Mouse (Mus musculus) heart, embryonic 10.5 days (tissue): ENCODE data around the gene Wscd2. TPM values are rescaled to one million over a fixed set of nuclear protein-coding genes. Genes with fewer than 3 reads are reported as not detected.

Experiments used
- DNase-seq: peaks from one replicate; pipeline ENCODE4 v3.0.0-alpha.2; 2017; ENCODE audit warnings: low spot score
- H3K27ac ChIP-seq: fragments of 300-500 bp; sonication (generic); 2 replicates; pipeline ENCODE4 v1.5.1; 2016; ENCODE audit warnings: mild to moderate bottlenecking
- H3K27me3 ChIP-seq: fragments of 300-500 bp; sonication (generic); 2 replicates; pipeline ENCODE4 v1.6.1; 2016; ENCODE audit warnings: mild to moderate bottlenecking; ENCODE audit not compliant: poor library complexity, insufficient read depth, severe bottlenecking
- H3K36me3 ChIP-seq: fragments of 300-500 bp; sonication (generic); 2 replicates; pipeline ENCODE4 v1.6.1; 2016; ENCODE audit warnings: mild to moderate bottlenecking, moderate library complexity
- H3K4me1 ChIP-seq: fragments of 300-500 bp; sonication (generic); 2 replicates; pipeline ENCODE4 v1.6.1; 2016; ENCODE audit warnings: mild to moderate bottlenecking
- H3K4me3 ChIP-seq: fragments of 300-500 bp; sonication (generic); 2 replicates; pipeline ENCODE4 v1.5.1; 2016; ENCODE audit warnings: mild to moderate bottlenecking, moderate library complexity
- H3K9me3 ChIP-seq: fragments of 300-500 bp; sonication (generic); 2 replicates; pipeline ENCODE4 v1.6.1; 2016; ENCODE audit warnings: mild to moderate bottlenecking, moderate library complexity
- WGBS: fragments of 180-500 bp; shearing (Covaris S2); methylation state at CpG from one replicate; pipeline ENCODE4 v1.1.7; 2016; 5-methylcytosine and 5-hydroxymethylcytosine counted together
- polyA plus RNA-seq: library from polyadenylated mRNA; unstranded; fragments of >200 nt; fragmentation: Nextera tagmentation; extraction: Ambion mirVana; gene quantifications from 2 replicates; pipeline ENCODE4 v1.2.1, GENCODE M21; 2016

The Wscd2 gene
- polyA plus RNA-seq, 1 experiment from 2014 or later, result 2.5 TPM

DNA sequence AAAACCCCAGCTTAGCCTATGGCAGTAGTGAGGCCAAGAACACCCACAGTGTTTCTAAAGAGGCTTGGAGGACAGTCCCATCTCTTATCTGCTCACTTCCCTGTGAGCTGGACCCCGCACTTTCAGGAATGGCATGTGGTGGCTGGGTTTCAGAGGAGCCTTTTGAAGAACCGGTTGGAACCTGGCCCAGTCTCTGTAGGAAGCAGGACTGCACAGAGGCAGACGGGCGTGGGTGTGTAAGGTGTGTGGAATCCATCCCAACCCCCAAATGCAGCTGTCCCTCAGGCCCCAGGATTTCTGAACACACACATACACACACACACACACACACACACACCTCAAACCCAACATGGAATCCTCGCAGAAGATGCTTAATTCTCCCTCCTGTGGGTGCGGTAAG lies 23.9 kb downstream of the Wscd2 start:
- no peak overlapping the region for H3K4me3 ChIP-seq
- peak; percentile 70 for DNase-seq
- H3K9me3 ChIP-seq, result no peaks in the 10 kb centered on the region
- WGBS, result 54% methylated on average over 6 of the region's 6 CpGs
- H3K36me3 ChIP-seq, result no peaks in the 10 kb centered on the region
- H3K27ac ChIP-seq, result no peak overlapping the region
- peaks cover 16% of the 10 kb centered on the region; the same call in 1 of the 2 replicates for H3K27me3 ChIP-seq
- H3K4me1 ChIP-seq, result peaks cover 57% of the 10 kb centered on the region

DNA sequence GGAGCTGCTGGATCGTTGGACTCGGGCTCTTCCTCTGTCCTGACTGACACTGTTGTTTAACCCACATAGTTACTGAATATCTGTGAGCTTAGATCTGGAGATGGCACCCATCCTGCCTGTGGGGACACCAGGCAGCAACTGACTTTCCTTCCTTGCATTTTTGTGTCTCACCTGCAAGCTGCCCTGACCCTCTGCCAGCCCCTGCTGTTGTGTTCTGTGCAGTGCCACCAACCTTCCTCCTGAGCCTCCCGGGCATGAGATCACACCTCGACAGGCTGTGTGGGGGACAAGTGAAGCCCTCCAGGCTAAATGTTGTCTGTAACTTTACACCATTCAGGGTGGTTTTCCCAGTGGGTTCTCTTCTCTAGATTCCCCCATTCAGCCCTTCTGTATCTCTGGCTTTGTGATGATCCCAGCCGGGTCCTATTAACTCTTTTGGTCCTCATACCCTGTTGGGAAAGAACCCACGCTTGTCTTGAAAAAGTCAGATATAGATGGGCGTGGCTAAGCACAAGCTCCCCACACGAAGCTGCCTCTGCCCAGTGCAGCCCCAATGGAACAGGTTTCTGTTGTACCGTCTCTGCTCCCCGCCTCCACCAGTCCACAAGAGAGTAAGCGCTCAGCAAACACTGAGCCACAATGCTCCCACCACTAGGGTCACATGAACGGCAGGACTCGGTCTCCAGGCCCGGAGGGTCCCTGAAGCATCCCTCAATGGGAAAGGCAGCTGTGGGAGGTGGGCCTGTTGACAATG lies 26.2 kb downstream of the Wscd2 start:
- H3K36me3 ChIP-seq, result no peaks in the 10 kb centered on the region
- DNase-seq, result peak; percentile 69
- 42% methylated on average over 14 of the region's 14 CpGs for WGBS
- H3K27ac ChIP-seq, result peak overlapping the region; percentile 16; the same call in 1 of the 2 replicates
- no peak overlapping the region for H3K4me3 ChIP-seq
- H3K9me3 ChIP-seq, result no peaks in the 10 kb centered on the region
- H3K4me1 ChIP-seq, result peaks cover 41% of the 10 kb centered on the region
- peaks cover 16% of the 10 kb centered on the region; the same call in 1 of the 2 replicates for H3K27me3 ChIP-seq

DNA sequence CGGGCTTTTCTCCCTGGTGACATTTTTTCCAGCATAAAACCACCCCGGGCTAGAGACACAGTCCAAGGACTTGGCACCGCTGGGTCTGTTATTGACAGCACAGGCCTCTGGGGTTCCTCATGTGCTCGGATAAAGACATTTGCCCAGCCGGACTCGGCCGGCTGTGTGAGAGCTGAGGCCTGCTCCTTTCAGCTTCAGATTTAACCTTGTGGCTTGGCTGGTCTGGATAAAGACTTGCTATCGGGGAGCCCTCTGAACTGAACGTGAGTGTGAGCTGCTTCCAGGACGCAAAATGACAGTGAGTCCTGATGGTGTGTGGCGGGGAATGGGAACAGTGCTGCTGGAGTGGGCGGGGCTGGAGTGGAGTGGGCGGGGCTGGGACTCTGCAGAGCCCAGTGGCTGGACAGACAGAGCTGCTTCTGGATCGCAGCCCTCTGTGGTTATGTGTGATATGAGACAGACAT lies 26.8 kb downstream of the Wscd2 start:
- 25% methylated on average over 14 of the region's 14 CpGs for WGBS
- Histone ChIP-seq H3K4me3 (no peak overlapping the region), H3K36me3 (no peaks in the 10 kb centered on the region), H3K9me3 (no peaks in the 10 kb centered on the region), H3K27ac (no peak overlapping the region; the same call in 1 of the 2 replicates), H3K27me3 (peaks cover 12% of the 10 kb centered on the region; the same call in 1 of the 2 replicates), H3K4me1 (peaks cover 40% of the 10 kb centered on the region)
- DNase-seq, result peak; percentile 73

DNA sequence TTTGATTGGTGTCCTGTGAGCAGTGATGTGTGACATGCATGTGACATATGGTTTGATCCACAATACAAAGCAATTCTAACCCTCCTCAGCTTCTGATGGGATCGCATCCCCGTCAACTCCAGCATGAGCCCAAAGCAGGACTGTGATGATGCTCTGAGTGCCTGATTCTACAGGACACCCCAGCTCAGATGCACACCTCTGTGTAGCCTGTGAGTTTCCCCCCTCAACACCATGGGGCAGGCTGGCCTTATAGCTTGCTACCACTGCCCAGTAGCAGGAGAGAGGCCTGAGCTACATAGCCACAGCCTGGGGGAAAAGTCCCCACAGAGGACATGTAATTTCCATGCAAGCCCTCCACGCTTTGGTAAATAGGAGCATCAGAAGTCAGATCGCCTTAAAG lies 27.3 kb downstream of the Wscd2 start:
- no peak for DNase-seq
- H3K27me3 ChIP-seq, result peaks cover 9% of the 10 kb centered on the region; the same call in 1 of the 2 replicates
- peaks cover 38% of the 10 kb centered on the region for H3K4me1 ChIP-seq
- WGBS, result 78% methylated on average over 4 of the region's 4 CpGs
- no peaks in the 10 kb centered on the region for H3K36me3 ChIP-seq
- H3K4me3 ChIP-seq, result no peak overlapping the region
- no peak overlapping the region for H3K27ac ChIP-seq
- no peaks in the 10 kb centered on the region for H3K9me3 ChIP-seq

DNA sequence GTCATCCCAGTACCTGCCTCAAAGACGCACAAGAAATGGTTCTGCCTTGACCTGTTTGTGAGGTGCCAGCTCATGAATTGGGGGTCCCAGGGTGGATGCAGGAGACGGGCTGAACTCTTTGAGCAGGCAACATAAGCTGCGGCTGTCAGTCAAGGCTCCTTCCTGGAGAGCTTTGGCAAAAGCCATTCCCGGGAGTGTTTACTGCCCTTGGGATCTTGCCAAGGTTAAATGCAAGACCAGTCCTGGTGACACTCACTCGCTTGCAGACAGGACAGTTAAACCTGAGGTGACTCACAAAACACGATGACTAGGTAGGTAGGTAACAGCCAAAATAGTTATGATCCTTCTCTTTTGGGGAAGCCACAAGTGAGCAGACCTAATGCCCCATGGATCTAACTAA lies 30.9 kb downstream of the Wscd2 start:
- Histone ChIP-seq H3K27ac (no peak overlapping the region; the same call in 1 of the 2 replicates), H3K4me3 (no peak overlapping the region), H3K27me3 (peaks cover 2% of the 10 kb centered on the region; the same call in 1 of the 2 replicates), H3K9me3 (no peaks in the 10 kb centered on the region), H3K36me3 (no peaks in the 10 kb centered on the region), H3K4me1 (peaks cover 24% of the 10 kb centered on the region)
- 52% methylated on average over 6 of the region's 6 CpGs for WGBS
- DNase-seq, result no peak

DNA sequence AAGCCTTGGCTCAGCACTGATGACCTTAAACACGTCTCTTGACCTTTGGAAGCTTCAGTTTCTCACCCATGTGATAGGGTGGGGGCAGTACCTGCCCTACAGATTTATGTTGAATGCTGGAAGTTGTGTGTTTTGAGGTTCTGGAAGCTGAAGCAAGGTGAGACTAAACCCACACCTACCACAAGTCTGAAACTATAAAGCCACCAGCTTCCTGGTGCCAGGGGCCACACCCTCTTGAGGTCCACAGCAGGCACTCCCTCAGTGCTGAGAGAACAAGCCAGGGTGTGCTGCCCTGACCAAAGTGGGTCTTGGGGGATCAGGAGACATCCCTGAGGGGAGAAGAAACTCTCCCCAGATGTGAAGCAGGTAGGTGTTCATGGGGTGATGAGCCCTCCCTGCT lies 48.7 kb downstream of the Wscd2 start:
- no peak for DNase-seq
- WGBS, result 70% methylated on average over 1 of the region's 1 CpGs
- Histone ChIP-seq H3K27ac (no peak overlapping the region), H3K9me3 (no peaks in the 10 kb centered on the region), H3K4me3 (no peak overlapping the region), H3K4me1 (peaks cover 21% of the 10 kb centered on the region; the same call in 1 of the 2 replicates), H3K27me3 (peaks cover 39% of the 10 kb centered on the region), H3K36me3 (no peaks in the 10 kb centered on the region)

DNA sequence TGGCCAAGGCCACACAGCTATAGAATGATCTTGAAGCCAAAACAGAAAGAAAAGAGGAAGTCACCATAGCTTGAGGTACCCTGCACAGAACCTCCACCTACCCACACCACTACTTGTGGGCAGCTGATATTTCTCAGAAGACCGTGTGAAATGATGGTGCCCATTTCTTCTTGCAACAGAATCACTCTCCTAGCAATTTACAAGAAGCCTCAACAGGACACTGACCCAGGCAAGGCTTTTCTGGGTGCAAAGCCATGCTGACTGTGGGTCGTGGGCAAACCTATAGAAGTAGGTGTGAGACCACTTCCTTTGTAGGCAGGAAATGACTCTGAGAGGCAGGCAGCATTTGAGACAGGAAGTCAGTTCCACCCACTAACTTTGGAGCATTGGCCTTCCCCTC lies 49.3 kb downstream of the Wscd2 start:
- peaks cover 21% of the 10 kb centered on the region; the same call in 1 of the 2 replicates for H3K4me1 ChIP-seq
- WGBS, result 65% methylated on average over 2 of the region's 2 CpGs
- H3K36me3 ChIP-seq, result no peaks in the 10 kb centered on the region
- H3K27me3 ChIP-seq, result peaks cover 44% of the 10 kb centered on the region
- H3K4me3 ChIP-seq, result no peak overlapping the region
- no peaks in the 10 kb centered on the region for H3K9me3 ChIP-seq
- no peak overlapping the region for H3K27ac ChIP-seq
- no peak for DNase-seq

DNA sequence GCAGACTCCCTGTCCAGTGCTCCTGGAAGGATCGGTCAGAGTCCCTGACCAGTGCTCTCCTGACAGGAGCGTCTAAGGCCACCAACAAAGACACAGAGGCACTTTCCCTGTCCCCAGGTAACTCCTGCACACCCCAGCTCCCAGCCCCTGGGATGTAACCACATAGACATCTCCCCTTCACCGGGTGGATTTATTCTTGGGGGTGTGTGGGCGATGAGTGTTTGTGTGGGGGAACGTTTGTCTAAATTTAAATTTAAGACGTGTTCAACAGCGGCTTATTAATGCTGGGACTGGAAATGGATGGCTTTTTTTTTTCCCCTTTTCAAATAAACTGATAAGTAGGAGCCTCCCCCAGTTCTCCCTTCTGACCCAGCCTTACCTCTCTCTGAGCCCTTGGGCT lies 49.7 kb downstream of the Wscd2 start:
- Histone ChIP-seq H3K27ac (no peak overlapping the region), H3K27me3 (peaks cover 48% of the 10 kb centered on the region)
- 79% methylated on average over 7 of the region's 7 CpGs for WGBS

DNA sequence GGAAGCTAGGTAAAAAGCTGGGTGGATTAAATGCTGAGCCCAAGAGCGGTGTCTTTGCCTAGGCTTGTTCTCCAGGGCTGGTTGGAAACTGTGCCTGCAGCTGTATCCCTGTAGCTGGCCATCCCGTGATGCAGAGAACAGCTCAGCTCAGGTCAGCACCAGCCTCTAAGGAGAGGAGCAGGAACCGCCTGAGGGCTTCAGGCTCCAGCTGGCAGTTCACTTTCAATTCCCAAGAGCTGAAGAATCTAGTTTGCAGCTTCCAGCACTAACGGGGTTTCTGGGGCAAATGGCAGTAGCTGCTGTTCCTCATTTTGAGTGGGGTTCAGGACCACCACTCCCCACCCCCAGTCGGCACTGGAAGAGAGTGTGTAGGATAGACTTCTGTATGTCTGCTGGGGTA lies 51.1 kb downstream of the Wscd2 start:
- Histone ChIP-seq H3K36me3 (no peaks in the 10 kb centered on the region), H3K27ac (no peak overlapping the region), H3K4me1 (peaks cover 21% of the 10 kb centered on the region; the same call in 1 of the 2 replicates), H3K4me3 (no peak overlapping the region), H3K27me3 (peaks cover 46% of the 10 kb centered on the region), H3K9me3 (no peaks in the 10 kb centered on the region)
- DNase-seq, result no peak
- WGBS, result 56% methylated on average over 5 of the region's 5 CpGs

More for the DNA sequence above, 49.7 kb downstream of the Wscd2 start:
- no peak for DNase-seq
- Histone ChIP-seq H3K4me1 (peaks cover 21% of the 10 kb centered on the region; the same call in 1 of the 2 replicates), H3K9me3 (no peaks in the 10 kb centered on the region), H3K4me3 (no peak overlapping the region), H3K36me3 (no peaks in the 10 kb centered on the region)

DNA sequence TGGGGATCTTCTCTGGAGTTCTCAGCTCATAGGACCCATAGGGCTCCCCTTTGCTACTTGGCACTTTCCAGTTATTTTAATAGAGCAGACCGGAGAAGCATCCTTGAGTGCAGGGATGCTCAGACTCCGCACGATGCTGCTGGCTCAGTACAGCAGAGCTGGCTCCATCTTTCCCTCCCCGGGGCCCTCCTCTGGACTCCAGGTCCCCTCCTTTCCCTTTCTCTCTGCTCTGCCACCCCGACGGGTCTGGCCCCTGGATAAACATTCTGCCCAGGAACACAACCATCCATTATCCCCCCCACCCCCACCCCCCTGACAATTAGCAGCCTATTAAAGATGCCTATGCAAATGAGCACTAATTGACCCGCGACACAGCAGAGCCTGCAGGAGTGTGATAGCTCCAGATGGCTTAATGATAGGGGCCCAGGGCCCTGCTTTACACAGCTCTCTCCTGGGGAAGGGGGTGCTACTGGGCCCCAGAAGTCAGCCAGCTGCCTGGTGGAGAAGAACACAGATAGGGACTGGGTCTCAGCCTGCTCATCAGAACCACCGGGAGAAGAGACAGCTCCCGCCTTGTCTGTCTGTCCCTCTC lies 52.8 kb downstream of the Wscd2 start:
- H3K9me3 ChIP-seq, result no peaks in the 10 kb centered on the region
- no peaks in the 10 kb centered on the region for H3K36me3 ChIP-seq
- no peak for DNase-seq
- peaks cover 29% of the 10 kb centered on the region for H3K27me3 ChIP-seq
- WGBS, result 25% methylated on average over 10 of the region's 10 CpGs
- peaks cover 12% of the 10 kb centered on the region; the same call in 1 of the 2 replicates for H3K4me1 ChIP-seq
- no peak overlapping the region for H3K4me3 ChIP-seq
- no peak overlapping the region for H3K27ac ChIP-seq

DNA sequence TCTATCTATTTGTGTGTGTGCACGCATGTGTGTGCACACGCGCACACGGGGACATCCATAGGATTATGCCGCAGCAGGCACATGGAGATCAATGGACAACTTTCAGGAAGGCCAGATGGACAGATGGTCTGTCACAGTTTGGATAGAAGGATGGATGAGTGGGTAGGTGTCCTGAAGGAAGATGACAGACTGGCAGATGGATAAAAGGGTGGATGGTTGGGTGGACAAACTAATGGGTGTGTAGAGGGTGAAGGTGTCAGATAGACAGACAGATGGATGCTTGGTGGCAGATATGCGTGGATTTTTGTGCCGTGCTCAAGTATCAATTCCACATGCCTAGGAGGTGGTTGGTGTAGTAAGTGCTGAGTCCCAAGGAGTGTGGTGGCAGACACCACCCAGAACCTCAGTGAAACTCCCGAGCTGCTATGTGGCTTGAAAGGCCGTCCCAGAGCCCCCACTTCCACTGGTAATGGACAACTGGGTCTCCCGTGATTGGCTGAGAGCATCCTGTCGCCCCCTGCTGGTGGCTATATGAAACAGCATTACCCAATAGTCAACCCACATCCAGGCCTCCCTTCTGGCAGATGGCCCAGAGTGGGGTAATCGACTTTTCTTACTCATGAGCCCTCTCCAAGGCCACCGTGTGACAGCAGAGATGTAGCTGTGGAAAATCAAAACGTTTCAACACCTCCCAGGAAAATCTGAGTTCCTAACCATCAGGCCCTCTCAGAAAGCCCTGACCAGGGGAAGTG lies 58.0 kb downstream of the Wscd2 start:
- Histone ChIP-seq H3K36me3 (no peaks in the 10 kb centered on the region), H3K9me3 (no peaks in the 10 kb centered on the region), H3K4me1 (peaks cover 9% of the 10 kb centered on the region; the same call in 1 of the 2 replicates), H3K27me3 (peaks cover 55% of the 10 kb centered on the region), H3K4me3 (no peak overlapping the region), H3K27ac (no peak overlapping the region)
- 55% methylated on average over 14 of the region's 14 CpGs for WGBS
- DNase-seq, result no peak

DNA sequence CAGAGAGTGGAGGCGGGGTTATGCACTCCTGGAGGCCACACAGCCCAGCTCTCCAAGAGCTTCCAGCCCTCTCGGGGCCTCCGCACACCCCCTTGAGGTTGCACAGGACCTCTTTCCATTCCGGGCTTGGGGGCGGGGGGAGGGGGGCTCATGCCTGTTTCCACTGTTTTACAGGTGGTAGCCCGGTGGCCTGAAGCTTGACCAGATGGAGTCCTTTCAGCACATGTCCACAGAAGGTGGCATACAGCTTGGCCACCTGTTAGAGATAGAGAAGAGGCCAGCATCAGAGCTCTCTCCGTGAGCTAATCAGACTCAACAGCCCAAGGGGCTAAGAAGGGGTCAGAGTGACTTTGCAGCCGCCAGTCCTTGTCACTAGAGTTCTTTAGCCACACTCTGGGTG lies 60.1 kb downstream of the Wscd2 start:
- Histone ChIP-seq H3K9me3 (no peaks in the 10 kb centered on the region), H3K27me3 (peaks cover 51% of the 10 kb centered on the region), H3K27ac (no peak overlapping the region), H3K36me3 (no peaks in the 10 kb centered on the region), H3K4me1 (peaks cover 9% of the 10 kb centered on the region; the same call in 1 of the 2 replicates), H3K4me3 (no peak overlapping the region)
- 41% methylated on average over 8 of the region's 8 CpGs for WGBS
- no peak for DNase-seq
